Comparison of ENCODE assay signal across 7 mouse cellular contexts in the genomic region with DNA sequence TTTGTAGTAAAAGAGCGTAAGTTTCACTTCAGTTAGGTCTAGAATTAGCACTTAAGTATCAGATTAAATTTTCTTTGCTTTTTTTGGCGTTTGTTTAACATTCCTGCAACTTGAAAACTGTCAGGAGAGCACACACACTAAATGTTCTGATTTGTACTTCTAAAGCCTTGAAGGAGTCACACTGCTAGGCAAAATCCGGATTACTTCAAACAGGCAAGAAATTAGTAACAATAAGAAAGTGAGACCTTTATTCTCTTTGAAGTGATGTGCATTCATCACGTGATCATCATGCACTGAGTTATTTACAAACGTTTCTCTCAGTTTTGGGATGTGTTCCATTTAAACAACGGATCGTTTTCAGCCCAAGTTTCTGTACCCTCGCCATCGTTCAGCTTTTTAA. TPM values are rescaled to one million over a fixed set of nuclear protein-coding genes. Genes with fewer than 3 reads are reported as not detected.
DNase-seq lines count a peak whose midpoint lies in the region; ATAC-seq and TF ChIP-seq lines count a peak whose summit lies in the region.

No protein-coding gene starts in this region.

- peaks cover 31% of the 10 kb centered on the region for H3K79me2 ChIP-seq in liver, adult 2 months (ENCODE audit: control insufficient read depth, insufficient read depth, low read length)

- TF ChIP-seq POLR2A in liver, adult 2 months (IDR thresholded peaks at IDR 0.05; ENCODE audit: extremely low read depth, insufficient read depth, low read length) = no peak

- no peaks in the 10 kb centered on the region for H3K36me3 ChIP-seq in liver, adult 2 months (ENCODE audit: control insufficient read depth, insufficient read depth, low read length)
- no peaks in the 10 kb centered on the region for H3K36me3 ChIP-seq in forebrain, embryonic 13.5 days (ENCODE audit: poor library complexity, severe bottlenecking)
- no peaks in the 10 kb centered on the region for H3K36me3 ChIP-seq in limb, embryonic 12.5 days
- H3K36me3 ChIP-seq in neural tube, embryonic 15.5 days = no peaks in the 10 kb centered on the region

- no peak for TF ChIP-seq CTCF in liver, adult 2 months (IDR thresholded peaks at IDR 0.05; ENCODE audit: low read depth, low read length)

- peak overlapping the region; percentile 80; the same call in 1 of the 2 replicates for H3K4me3 ChIP-seq in liver, adult 2 months (ENCODE audit: insufficient read depth, low read depth, low read length)
- peak overlapping the region; percentile 80 for H3K4me3 ChIP-seq in forebrain, embryonic 13.5 days
- H3K4me3 ChIP-seq in limb, embryonic 12.5 days (replicated peaks) = peak overlapping the region; percentile 69
- peak overlapping the region; percentile 66 for H3K4me3 ChIP-seq in neural tube, embryonic 15.5 days (replicated peaks)

- no peak overlapping the region for H3K27ac ChIP-seq in liver, adult 2 months (replicated peaks; ENCODE audit: insufficient read depth, low read depth, low read length)
- no peak overlapping the region for H3K27ac ChIP-seq in forebrain, embryonic 13.5 days
- no peak overlapping the region for H3K27ac ChIP-seq in limb, embryonic 12.5 days
- H3K27ac ChIP-seq in neural tube, embryonic 15.5 days (replicated peaks) = no peak overlapping the region

- intact Hi-C loops in left cerebral cortex, postnatal 10 days (cut with DNase I) = loop anchor here (5.0 kb wide), 1 partner anchor 50 kb away; no protein-coding TSS in a partner anchor

- no peaks in the 10 kb centered on the region for H3K9me3 ChIP-seq in forebrain, embryonic 13.5 days (replicated peaks)
- H3K9me3 ChIP-seq in limb, embryonic 12.5 days = no peaks in the 10 kb centered on the region
- no peaks in the 10 kb centered on the region for H3K9me3 ChIP-seq in neural tube, embryonic 15.5 days (replicated peaks)

- no peak for ATAC-seq in forebrain, embryonic 13.5 days
- ATAC-seq in limb, embryonic 12.5 days (ENCODE audit: insufficient number of reproducible peaks, insufficient read depth, low FRiP score, low TSS enrichment, low read depth) = no peak
- no peak for ATAC-seq in neural tube, embryonic 15.5 days (ENCODE audit: low FRiP score)

- peaks cover 16% of the 10 kb centered on the region for H3K4me1 ChIP-seq in liver, adult 2 months (ENCODE audit: control insufficient read depth, insufficient read depth, low read length)
- H3K4me1 ChIP-seq in forebrain, embryonic 13.5 days = peaks cover 29% of the 10 kb centered on the region
- H3K4me1 ChIP-seq in limb, embryonic 12.5 days (replicated peaks) = peaks cover 20% of the 10 kb centered on the region
- peaks cover 29% of the 10 kb centered on the region for H3K4me1 ChIP-seq in neural tube, embryonic 15.5 days

- peak; percentile 78 for DNase-seq in liver, adult 2 months (ENCODE audit: extremely low read depth, low read depth, low spot score)
- DNase-seq in liver = no peak
- no peak for DNase-seq in cerebellum, postnatal 36 days
- no peak for DNase-seq in left cerebral cortex, postnatal 10 days (ENCODE audit: extremely low spot score in 1 of 2, low spot score in 2 of 2)

- H3K27me3 ChIP-seq in liver, adult 2 months (ENCODE audit: control insufficient read depth, insufficient read depth, low read length) = no peaks in the 10 kb centered on the region
- no peaks in the 10 kb centered on the region for H3K27me3 ChIP-seq in forebrain, embryonic 13.5 days
- H3K27me3 ChIP-seq in limb, embryonic 12.5 days = no peaks in the 10 kb centered on the region
- no peaks in the 10 kb centered on the region for H3K27me3 ChIP-seq in neural tube, embryonic 15.5 days (replicated peaks)

- 3% methylated on average over 9 of the region's 9 CpGs for WGBS in liver, adult 2 months
- WGBS in forebrain, embryonic 13.5 days = 36% methylated on average over 9 of the region's 9 CpGs
- 45% methylated on average over 9 of the region's 9 CpGs for WGBS in limb, embryonic 12.5 days
- 50% methylated on average over 9 of the region's 9 CpGs for WGBS in neural tube, embryonic 15.5 days

- H3K4me2 ChIP-seq in forebrain, embryonic 13.5 days = peak overlapping the region; percentile 73
- H3K4me2 ChIP-seq in limb, embryonic 12.5 days = peak overlapping the region; percentile 62
- peak overlapping the region; percentile 88 for H3K4me2 ChIP-seq in neural tube, embryonic 15.5 days

- no peak overlapping the region for H3K9ac ChIP-seq in liver, adult 2 months (ENCODE audit: low read depth, low read length)
- no peak overlapping the region for H3K9ac ChIP-seq in forebrain, embryonic 13.5 days
- no peak overlapping the region for H3K9ac ChIP-seq in limb, embryonic 12.5 days (replicated peaks)
- H3K9ac ChIP-seq in neural tube, embryonic 15.5 days (replicated peaks) = no peak overlapping the region

RNA-seq across cellular contexts. Expression of a gene that starts 1.4 kb away (rescaled TPM):
- total RNA-seq in liver, adult 2 months (2014; rRNA removed) = 17.2 and 17.8 TPM in 2 replicates
- polyA plus RNA-seq in liver, adult 2 months (2012; rRNA removed) = 4.2 and 4.7 TPM in 2 replicates
- polyA plus RNA-seq in forebrain, embryonic 13.5 days (2015; fragmentation: Nextera tagmentation; extraction: Ambion mirVana) = 1.8 and 2.0 TPM in 2 replicates
- polyA plus RNA-seq in limb, embryonic 12.5 days (2016; fragmentation: Nextera tagmentation; extraction: Ambion mirVana) = 4.6 TPM in 2 replicates
- polyA plus RNA-seq in neural tube, embryonic 15.5 days (2015; fragmentation: Nextera tagmentation; extraction: Ambion mirVana) = 1.8 and 2.3 TPM in 2 replicates
- total RNA-seq in left cerebral cortex, postnatal 10 days (2021) = 1 to 10 TPM; 5.7 to 6.4 TPM

RNA-seq across cellular contexts. Expression of a gene that starts 1.6 kb away (rescaled TPM):
- total RNA-seq in liver, adult 2 months (2014; rRNA removed) = 9.2 and 11.7 TPM in 2 replicates
- 6.4 and 6.5 TPM in 2 replicates for polyA plus RNA-seq in liver, adult 2 months (2012; rRNA removed)
- polyA plus RNA-seq in forebrain, embryonic 13.5 days (2015; fragmentation: Nextera tagmentation; extraction: Ambion mirVana) = 50.8 and 55.4 TPM in 2 replicates
- 30.0 and 33.2 TPM in 2 replicates for polyA plus RNA-seq in limb, embryonic 12.5 days (2016; fragmentation: Nextera tagmentation; extraction: Ambion mirVana)
- polyA plus RNA-seq in neural tube, embryonic 15.5 days (2015; fragmentation: Nextera tagmentation; extraction: Ambion mirVana) = 42.3 and 43.1 TPM in 2 replicates
- total RNA-seq in left cerebral cortex, postnatal 10 days (2021) = 100 to 1,000 TPM; 107 to 110 TPM
